Mouse (Mus musculus) erythroblast, embryonic 14.5 days (primary cell): ENCODE data around the gene Akap2.

Experiments
- GATA1 ChIP-seq: IDR thresholded peaks from 2 replicates; pipeline ENCODE4 v1.6.1; 2012; ENCODE audit warnings: low read length, inconsistent platforms, mixed read lengths
- TAL1 ChIP-seq: IDR thresholded peaks from 3 replicates; pipeline ENCODE4 v1.6.1; 2012; ENCODE audit warnings: low read length, inconsistent platforms, mixed read lengths

DNA sequence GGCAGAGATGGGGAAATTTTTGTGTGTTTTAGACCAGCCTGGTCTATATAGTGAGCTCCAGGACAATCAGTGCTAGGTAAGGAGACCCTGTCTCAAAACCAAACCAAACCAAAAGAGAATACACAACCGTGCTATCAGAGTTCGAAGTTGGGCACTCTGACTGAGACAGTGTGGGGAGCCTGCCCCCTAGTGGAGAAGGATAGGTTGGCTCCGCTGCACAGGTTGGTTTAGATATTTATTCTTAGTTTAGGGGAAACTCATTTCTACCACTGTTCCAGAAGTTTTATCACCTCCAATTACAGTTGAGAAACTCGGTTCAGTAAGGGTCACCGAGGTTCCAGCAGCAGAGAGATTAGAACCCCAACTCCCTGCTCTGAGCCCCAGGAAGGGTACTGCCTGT, 186.8 kb downstream of the Akap2 start:
- TF ChIP-seq TAL1, result no peak
- no peak for TF ChIP-seq GATA1
